In genomic region chr4:133129931-133130889, GRCm38 (mm10) we compare ENCODE assay signal across 8 mouse cellular contexts. TPM values are rescaled to one million over a fixed set of nuclear protein-coding genes. Genes with fewer than 3 reads are reported as not detected.
DNase-seq lines count a peak whose midpoint lies in the region; ATAC-seq lines count a peak whose summit lies in the region.

Wasf2 (plus strand) TSS chr4:133130505.

- peak within 1 kb of the TSS; percentile 97 for H3K4me3 ChIP-seq in forebrain, embryonic 14.5 days (ENCODE audit: low read depth, low read length)
- peak within 1 kb of the TSS; percentile 99 for H3K4me3 ChIP-seq in neural tube, embryonic 15.5 days (replicated peaks)

- peak within 1 kb of the TSS; percentile 90 for H3K4me2 ChIP-seq in forebrain, embryonic 14.5 days (ENCODE audit: low read length)
- H3K4me2 ChIP-seq in neural tube, embryonic 15.5 days: peak within 1 kb of the TSS; percentile 77

- DNase-seq in ES-CJ7 (ENCODE audit: low read depth, low spot score): peak; percentile 96
- peak; percentile 83 for DNase-seq in cerebellum, adult 11 months
- peak; percentile 99 for DNase-seq in forebrain, embryonic 14.5 days (ENCODE audit: low spot score)
- peak; percentile 93 for DNase-seq in heart, postnatal 14 days
- DNase-seq in layer of hippocampus, adult 11-12 months (ENCODE audit: low spot score): peak; percentile 91
- peak; percentile 91 to 94 for DNase-seq in lung, adult 18-20 months
- peak; percentile 91 for DNase-seq in testis, postnatal 14 days (ENCODE audit: low spot score)

- H3K27ac ChIP-seq in forebrain, embryonic 14.5 days (ENCODE audit: low read depth, low read length): peak within 1 kb of the TSS; percentile 49; the same call in 1 of the 2 replicates
- peak within 1 kb of the TSS; percentile 72 for H3K27ac ChIP-seq in neural tube, embryonic 15.5 days (replicated peaks)

- no peaks in the 10 kb centered on the region for H3K9me3 ChIP-seq in forebrain, embryonic 14.5 days (replicated peaks; ENCODE audit: control insufficient read depth, low read length)
- no peaks in the 10 kb centered on the region for H3K9me3 ChIP-seq in neural tube, embryonic 15.5 days (replicated peaks)

- intact Hi-C loops in heart, postnatal 14 days (cut with DNase I): loop anchor here (1.0 to 5.0 kb wide), 2 partner anchors 42 to 119 kb away; partner anchors contain the start of gene Ahdc1

- peak; percentile 96 for ATAC-seq in forebrain, embryonic 14.5 days
- peak; percentile 96 for ATAC-seq in neural tube, embryonic 15.5 days (ENCODE audit: low FRiP score)

- WGBS in forebrain, embryonic 14.5 days: under 1% methylated on average over 65 of the region's 65 CpGs
- under 1% methylated on average over 62 of the region's 65 CpGs for WGBS in neural tube, embryonic 15.5 days

- H3K4me1 ChIP-seq in forebrain, embryonic 14.5 days (ENCODE audit: control insufficient read depth, insufficient read depth, low read length): peaks cover 21% of the 10 kb centered on the region
- H3K4me1 ChIP-seq in neural tube, embryonic 15.5 days: peaks cover 28% of the 10 kb centered on the region

- H3K9ac ChIP-seq in forebrain, embryonic 14.5 days (ENCODE audit: low read length): peak within 1 kb of the TSS; percentile 85
- peak within 1 kb of the TSS; percentile 78 for H3K9ac ChIP-seq in neural tube, embryonic 15.5 days (replicated peaks)

- H3K27me3 ChIP-seq in forebrain, embryonic 14.5 days (replicated peaks; ENCODE audit: control insufficient read depth, insufficient read depth, low read length): no peaks in the 10 kb centered on the region
- H3K27me3 ChIP-seq in neural tube, embryonic 15.5 days (replicated peaks): no peaks in the 10 kb centered on the region

- H3K36me3 ChIP-seq in forebrain, embryonic 14.5 days (ENCODE audit: control insufficient read depth, insufficient read depth, low read length): no peaks in the 10 kb centered on the region
- no peaks in the 10 kb centered on the region for H3K36me3 ChIP-seq in neural tube, embryonic 15.5 days

RNA-seq across cellular contexts. Expression of gene Wasf2, which starts in this region (rescaled TPM):
- 28.3 and 30.4 TPM in 2 replicates for polyA plus RNA-seq in forebrain, embryonic 14.5 days (2014; fragmentation: Nextera tagmentation; extraction: Ambion mirVana)
- total RNA-seq in heart, postnatal 14 days (2021): 100 to 1,000 TPM; 133 to 135 TPM
- 22.2 and 45.6 TPM in 2 replicates for polyA plus RNA-seq in neural tube, embryonic 15.5 days (2015; fragmentation: Nextera tagmentation; extraction: Ambion mirVana)

Comparison
In these comparisons a context has a peak if more than half of its experiments do, and no peak if none do; other contexts are left out.
1. Peak in every context shown above with its lines: DNase-seq, ATAC-seq, H3K4me3 ChIP-seq and H3K27ac ChIP-seq.